Mouse (Mus musculus) testis, adult 2 months (tissue): ENCODE measurements at regions not wholly inside any gene's neighbourhood (a gene's known extent, or its start where the extent isn't known, plus 50 kb on each side); places are given as distances from the start of the nearest gene placed in this dataset.

Experiments used
- H3K27ac ChIP-seq: fragments of 200-500 bp; 2 replicates; pipeline ENCODE4 v1.5.1; 2012; ENCODE audit warnings: low read depth, low read length; ENCODE audit not compliant: control insufficient read depth, insufficient read depth
- H3K27me3 ChIP-seq: fragments of 200-500 bp; 2 replicates; pipeline ENCODE4 v1.6.1; 2012; ENCODE audit warnings: mild to moderate bottlenecking, low read length, moderate library complexity; ENCODE audit not compliant: control insufficient read depth, insufficient read depth
- H3K36me3 ChIP-seq: fragments of 200-500 bp; 2 replicates; pipeline ENCODE4 v1.6.1; 2012; ENCODE audit warnings: mild to moderate bottlenecking, low read length; ENCODE audit not compliant: control insufficient read depth, insufficient read depth
- H3K4me1 ChIP-seq: fragments of 200-500 bp; 2 replicates; pipeline ENCODE4 v1.6.1; 2012; ENCODE audit warnings: low read length; ENCODE audit not compliant: control insufficient read depth, insufficient read depth
- H3K4me3 ChIP-seq: fragments of 200-500 bp; 2 replicates; pipeline ENCODE4 v1.5.1; 2012; ENCODE audit warnings: low read depth, mild to moderate bottlenecking, low read length, moderate library complexity, mixed read lengths; ENCODE audit not compliant: control insufficient read depth
- CTCF ChIP-seq: fragments of 200-500 bp; IDR thresholded peaks from 2 replicates; pipeline ENCODE4 v1.5.1; 2012; ENCODE audit warnings: low read depth, mild to moderate bottlenecking, inconsistent platforms, low read length, moderate library complexity; ENCODE audit not compliant: control insufficient read depth, insufficient read depth, insufficient replicate concordance
- POLR2A ChIP-seq: fragments of 200-500 bp; IDR thresholded peaks from 2 replicates; pipeline ENCODE4 v1.6.1; 2012; ENCODE audit warnings: low read depth, mild to moderate bottlenecking, inconsistent platforms, low read length, moderate library complexity; ENCODE audit not compliant: control insufficient read depth

- H3K27me3 ChIP-seq: no peaks in the 10 kb centered on the region
- H3K4me1 ChIP-seq: peaks cover 9% of the 10 kb centered on the region
- H3K4me3 ChIP-seq: no peak overlapping the region
- H3K27ac ChIP-seq: no peak overlapping the region
- no peaks in the 10 kb centered on the region for H3K36me3 ChIP-seq
- no peak for TF ChIP-seq CTCF
- TF ChIP-seq POLR2A: no peak
These were observed 158.0 kb downstream of the Rplp1 start for GRCm38 (mm10) chr9:61756224-61756800.

GRCm38 (mm10) chr9:61755311-61755710 lies 159.0 kb downstream of the Rplp1 start:
- H3K4me1 ChIP-seq: peaks cover 9% of the 10 kb centered on the region
- no peak for TF ChIP-seq POLR2A
- no peak for TF ChIP-seq CTCF
- H3K4me3 ChIP-seq: no peak overlapping the region
- H3K27ac ChIP-seq: no peak overlapping the region
- no peaks in the 10 kb centered on the region for H3K36me3 ChIP-seq
- no peaks in the 10 kb centered on the region for H3K27me3 ChIP-seq

GRCm38 (mm10) chr9:61753795-61754194 lies 160.5 kb downstream of the Rplp1 start:
- Histone ChIP-seq H3K4me3 (no peak overlapping the region), H3K27ac (no peak overlapping the region), H3K4me1 (peaks cover 9% of the 10 kb centered on the region), H3K27me3 (no peaks in the 10 kb centered on the region), H3K36me3 (no peaks in the 10 kb centered on the region)
- TF ChIP-seq CTCF: no peak
- TF ChIP-seq POLR2A: no peak

DNA sequence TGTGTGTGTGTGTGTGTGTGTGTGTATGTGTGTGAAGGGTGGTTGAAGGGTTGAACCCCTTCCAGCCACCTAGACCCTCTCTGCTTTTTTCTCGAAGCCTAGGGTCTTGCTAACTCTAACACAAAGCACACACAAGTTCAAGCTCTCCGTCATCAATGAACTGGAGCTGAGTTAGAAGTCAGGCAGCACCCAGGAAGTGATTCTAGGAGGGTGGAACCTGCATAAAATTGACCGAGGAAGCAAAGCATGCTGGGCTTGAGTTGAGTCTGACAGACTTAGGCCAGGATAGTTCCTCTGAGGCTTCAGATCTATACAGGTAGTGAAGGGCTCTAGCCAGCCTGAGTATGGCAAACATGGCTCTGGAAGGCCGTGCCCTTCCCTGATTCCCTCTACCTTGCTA lies 165.1 kb downstream of the Rplp1 start:
- H3K4me3 ChIP-seq: no peak overlapping the region
- H3K27ac ChIP-seq: no peak overlapping the region
- H3K4me1 ChIP-seq: peaks cover 9% of the 10 kb centered on the region
- no peaks in the 10 kb centered on the region for H3K36me3 ChIP-seq
- no peaks in the 10 kb centered on the region for H3K27me3 ChIP-seq
- no peak for TF ChIP-seq POLR2A
- no peak for TF ChIP-seq CTCF

DNA sequence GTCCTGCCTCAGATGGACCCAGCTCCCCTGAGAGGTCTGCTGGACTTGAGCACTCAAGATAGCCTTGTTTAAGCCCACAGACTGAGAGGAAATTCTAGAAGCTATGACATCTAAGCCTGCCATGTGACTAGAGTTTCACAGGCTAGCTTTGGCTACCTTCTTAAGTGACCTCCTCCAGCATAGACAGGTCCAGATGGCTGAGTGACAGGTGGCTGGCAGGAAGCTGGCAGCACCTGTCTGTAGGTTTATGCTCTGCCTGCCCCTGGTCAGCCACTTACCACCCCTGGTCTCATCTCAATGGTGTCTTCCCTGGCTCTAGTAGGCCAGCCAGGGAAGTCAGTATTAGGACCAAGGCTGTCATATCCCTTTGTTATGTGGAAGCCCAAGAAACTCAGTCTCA lies 165.9 kb downstream of the Rplp1 start:
- TF ChIP-seq CTCF: no peak
- no peak for TF ChIP-seq POLR2A
- Histone ChIP-seq H3K4me1 (peaks cover 4% of the 10 kb centered on the region), H3K27ac (no peak overlapping the region), H3K4me3 (no peak overlapping the region), H3K27me3 (no peaks in the 10 kb centered on the region), H3K36me3 (no peaks in the 10 kb centered on the region)

- H3K27ac ChIP-seq: no peak overlapping the region
- TF ChIP-seq CTCF: no peak
- TF ChIP-seq POLR2A: no peak
- no peak overlapping the region for H3K4me3 ChIP-seq
- H3K36me3 ChIP-seq: no peaks in the 10 kb centered on the region
- H3K27me3 ChIP-seq: no peaks in the 10 kb centered on the region
- H3K4me1 ChIP-seq: no peaks in the 10 kb centered on the region
These were observed 167.9 kb downstream of the Rplp1 start for GRCm38 (mm10) chr9:61746401-61746800.

- Histone ChIP-seq H3K27me3 (no peaks in the 10 kb centered on the region), H3K36me3 (no peaks in the 10 kb centered on the region), H3K4me3 (no peak overlapping the region), H3K27ac (no peak overlapping the region), H3K4me1 (no peaks in the 10 kb centered on the region)
- TF ChIP-seq POLR2A: no peak
- no peak for TF ChIP-seq CTCF
These were observed 169.0 kb downstream of the Rplp1 start for GRCm38 (mm10) chr9:61745301-61745801.
